Mouse (Mus musculus) splenic B cell, adult 2 months (primary cell): Measurements from ENCODE around the gene Tcp11l1.
A peak's percentile ranks its signal among the peaks of the same experiment; 100 is the strongest.

ENCODE experiments used
- DNase-seq: peaks from one replicate; pipeline ENCODE4 v3.0.0-alpha.2; 2011; ENCODE audit warnings: low read depth, low spot score
- H3K27me3 ChIP-seq: 2 replicates; pipeline ENCODE4 v1.6.1; 2012; ENCODE audit warnings: mild to moderate bottlenecking, low read length, moderate library complexity, mixed read lengths; ENCODE audit not compliant: control insufficient read depth, poor library complexity, insufficient read depth, severe bottlenecking
- H3K36me3 ChIP-seq: 2 replicates; pipeline ENCODE4 v1.6.1; 2012; ENCODE audit warnings: mild to moderate bottlenecking, low read length, moderate library complexity, mixed read lengths; ENCODE audit not compliant: control insufficient read depth, poor library complexity, insufficient read depth, severe bottlenecking

Gene Tcp11l1

DNA sequence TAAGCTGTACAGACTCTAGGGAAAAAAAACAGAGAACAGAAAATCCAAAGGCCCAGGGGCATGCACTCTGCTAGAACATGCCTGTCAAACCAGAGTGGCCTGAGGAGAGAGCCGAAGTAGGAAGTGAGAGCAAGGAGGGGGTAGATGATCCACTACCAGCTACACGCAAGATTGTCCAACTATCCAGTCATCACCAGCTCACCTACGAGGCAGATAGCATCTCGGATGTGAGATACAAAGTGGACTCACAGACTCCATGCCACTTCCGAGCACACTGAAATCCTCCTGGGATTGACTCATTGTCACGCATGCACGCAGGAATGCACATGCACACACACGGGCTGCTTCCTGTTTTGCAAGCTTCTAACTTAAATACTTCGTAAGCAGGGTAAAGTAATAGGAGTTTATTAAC is 20.1 kb upstream of the Tcp11l1 start:
- no peaks in the 10 kb centered on the region for H3K27me3 ChIP-seq
- DNase-seq, result peak; percentile 62
- H3K36me3 ChIP-seq, result no peaks in the 10 kb centered on the region; the same call in 1 of the 2 replicates

DNA sequence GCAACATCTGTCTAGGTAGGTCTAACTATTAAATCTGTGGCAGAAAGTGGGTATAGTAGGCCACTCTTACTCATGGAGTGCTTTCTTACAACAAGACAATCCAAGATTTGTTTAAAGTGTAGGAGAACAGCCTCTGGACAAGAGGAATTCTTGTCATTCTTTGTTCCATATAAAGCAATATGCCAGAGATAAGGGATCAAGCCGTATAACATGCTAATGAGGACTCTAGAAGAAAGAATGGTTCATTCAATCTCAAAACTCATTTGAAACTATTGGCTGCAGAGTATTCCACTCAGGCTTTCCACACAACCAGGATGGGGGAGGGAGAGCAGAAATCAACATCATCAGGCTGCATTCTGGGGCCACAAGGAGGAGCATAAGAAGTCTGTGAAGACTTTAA is 15.4 kb upstream of the Tcp11l1 start:
- Histone ChIP-seq H3K36me3 (no peaks in the 10 kb centered on the region; the same call in 1 of the 2 replicates), H3K27me3 (no peaks in the 10 kb centered on the region)
- no peak for DNase-seq

DNA sequence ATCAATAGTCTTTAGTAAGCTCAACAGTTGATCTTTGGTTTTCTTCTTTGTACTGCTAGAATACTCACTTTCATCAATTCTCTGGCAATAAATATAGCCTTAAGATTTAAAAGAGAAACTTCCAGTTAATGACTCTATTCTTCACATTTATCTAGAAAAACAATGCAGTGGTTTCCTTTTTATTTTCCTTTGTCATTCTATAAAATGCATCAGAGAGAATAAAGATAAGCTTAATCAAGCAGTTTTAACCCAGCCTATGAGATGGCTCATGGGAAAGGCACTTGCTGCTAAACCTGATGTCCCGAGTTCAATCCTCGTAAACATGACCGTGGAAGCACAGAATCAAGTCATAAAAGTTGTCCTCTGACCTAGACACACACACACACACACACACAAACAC is 10.1 kb upstream of the Tcp11l1 start:
- no peak for DNase-seq
- no peaks in the 10 kb centered on the region for H3K27me3 ChIP-seq
- H3K36me3 ChIP-seq, result no peaks in the 10 kb centered on the region

DNA sequence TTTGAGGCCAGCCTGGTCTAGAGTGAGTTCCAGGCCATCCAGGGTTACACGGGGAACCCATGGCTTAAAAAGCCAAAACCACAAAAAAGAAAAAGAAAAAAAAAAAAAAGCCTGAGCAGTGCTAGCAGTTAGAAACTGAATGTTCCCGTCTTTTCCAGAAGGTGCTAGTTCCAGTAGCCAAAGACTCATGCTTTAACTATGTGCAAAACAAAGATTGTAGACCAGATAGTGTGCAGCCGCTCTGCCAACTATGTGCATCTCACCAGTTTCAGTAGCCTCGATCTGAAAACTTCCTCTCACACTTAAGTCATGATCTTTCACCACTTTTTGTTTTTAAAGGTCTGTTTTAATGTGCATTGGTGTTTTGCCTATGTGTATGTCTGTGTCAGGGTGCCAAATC is 5.9 kb upstream of the Tcp11l1 start:
- Histone ChIP-seq H3K27me3 (no peaks in the 10 kb centered on the region), H3K36me3 (no peaks in the 10 kb centered on the region)
- DNase-seq, result no peak

DNA sequence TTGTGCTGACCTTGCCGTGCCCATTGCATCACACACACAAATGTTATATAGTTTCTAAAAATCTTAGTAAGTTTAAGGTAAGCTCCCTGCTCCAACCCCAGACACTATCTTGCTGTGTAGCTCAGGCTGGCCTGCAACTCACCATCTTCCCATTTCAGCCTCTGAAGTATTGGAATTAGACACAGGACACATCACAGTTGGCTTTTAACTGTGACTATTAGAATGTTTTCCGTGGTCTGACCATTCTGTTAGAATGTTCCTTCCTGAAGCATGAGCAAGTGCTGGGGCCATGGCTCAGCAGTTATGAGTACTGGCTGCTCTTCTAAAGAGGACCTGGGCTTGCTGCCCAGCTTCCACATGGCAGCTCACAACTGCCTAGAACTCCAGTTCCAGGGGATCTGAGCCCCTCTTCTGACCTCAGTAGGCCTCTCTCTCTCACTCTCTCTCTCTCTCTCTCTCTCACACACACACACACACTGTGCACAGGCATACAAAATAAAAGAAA is 5.3 kb upstream of the Tcp11l1 start:
- H3K36me3 ChIP-seq, result no peaks in the 10 kb centered on the region

DNA sequence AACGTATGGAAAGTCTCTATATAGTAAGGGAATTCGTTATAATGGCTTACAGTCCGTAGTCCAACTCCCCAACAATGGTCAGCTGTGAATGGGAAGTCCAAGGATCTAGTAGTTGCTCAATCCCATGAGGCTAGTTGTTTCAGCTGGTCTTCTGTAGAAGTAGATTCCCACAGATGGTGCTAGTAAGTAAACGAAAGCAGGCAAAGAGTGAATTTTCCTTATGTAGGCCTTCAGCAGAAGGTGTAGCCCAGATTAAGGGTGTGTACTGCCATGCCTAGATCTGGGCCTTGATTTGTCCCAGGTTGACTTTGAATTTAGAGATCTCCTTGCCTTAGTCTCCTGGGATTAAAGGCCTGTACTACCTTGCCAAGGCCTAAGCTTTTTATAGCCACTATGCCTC is 4.3 kb upstream of the Tcp11l1 start, which contains the start of gene Pin1rt1:
Pin1rt1 (minus strand) TSS at position 101 of the 400 bp plus-strand sequence.
- Histone ChIP-seq H3K27me3 (no peaks in the 10 kb centered on the region), H3K36me3 (no peaks in the 10 kb centered on the region)
- no peak for DNase-seq

More for the DNA sequence above, 5.3 kb upstream of the Tcp11l1 start:
- no peak for DNase-seq
- no peaks in the 10 kb centered on the region for H3K27me3 ChIP-seq

DNA sequence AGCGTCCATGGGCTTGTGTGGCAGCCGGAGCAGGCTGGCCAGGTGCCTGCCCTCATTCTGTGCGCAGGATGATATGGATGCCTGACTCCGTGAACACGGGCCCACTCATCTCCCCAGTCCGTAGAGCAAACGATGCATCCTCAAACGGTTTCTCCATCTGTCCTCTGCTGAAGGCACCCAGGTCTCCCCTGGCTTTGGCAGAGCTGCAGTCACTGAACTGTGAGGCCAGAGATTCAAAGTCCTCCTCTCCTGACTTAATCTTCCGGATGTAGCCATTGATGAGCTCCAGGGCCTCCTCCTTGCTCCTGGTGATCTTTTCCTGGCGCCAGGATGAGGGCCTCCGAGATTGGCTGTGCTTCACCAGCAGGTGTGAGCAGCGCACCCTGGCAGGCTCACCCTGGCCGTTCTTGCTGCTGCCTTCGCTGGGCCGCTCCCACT is 2.3 kb upstream of the Tcp11l1 start:
- DNase-seq, result no peak
- H3K36me3 ChIP-seq, result no peaks in the 10 kb centered on the region
- H3K27me3 ChIP-seq, result no peaks in the 10 kb centered on the region

DNA sequence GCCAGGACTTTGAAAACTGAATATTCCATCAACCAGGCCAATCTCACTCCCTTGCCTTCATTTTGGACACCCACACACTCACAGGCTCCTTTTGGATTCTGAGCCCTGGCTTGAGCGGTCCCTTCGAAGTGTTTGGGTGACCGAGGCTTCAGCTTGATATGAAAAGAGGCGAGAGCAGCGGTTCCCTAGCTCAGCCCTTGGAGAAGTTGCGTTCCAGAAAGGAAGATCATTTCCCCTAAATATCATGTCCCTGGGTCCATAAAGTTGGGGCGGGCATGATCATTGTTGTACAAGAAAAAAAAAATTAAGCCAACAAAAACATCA is 479 bp upstream of the Tcp11l1 start:
- Histone ChIP-seq H3K27me3 (no peaks in the 10 kb centered on the region), H3K36me3 (no peaks in the 10 kb centered on the region)
- no peak for DNase-seq

DNA sequence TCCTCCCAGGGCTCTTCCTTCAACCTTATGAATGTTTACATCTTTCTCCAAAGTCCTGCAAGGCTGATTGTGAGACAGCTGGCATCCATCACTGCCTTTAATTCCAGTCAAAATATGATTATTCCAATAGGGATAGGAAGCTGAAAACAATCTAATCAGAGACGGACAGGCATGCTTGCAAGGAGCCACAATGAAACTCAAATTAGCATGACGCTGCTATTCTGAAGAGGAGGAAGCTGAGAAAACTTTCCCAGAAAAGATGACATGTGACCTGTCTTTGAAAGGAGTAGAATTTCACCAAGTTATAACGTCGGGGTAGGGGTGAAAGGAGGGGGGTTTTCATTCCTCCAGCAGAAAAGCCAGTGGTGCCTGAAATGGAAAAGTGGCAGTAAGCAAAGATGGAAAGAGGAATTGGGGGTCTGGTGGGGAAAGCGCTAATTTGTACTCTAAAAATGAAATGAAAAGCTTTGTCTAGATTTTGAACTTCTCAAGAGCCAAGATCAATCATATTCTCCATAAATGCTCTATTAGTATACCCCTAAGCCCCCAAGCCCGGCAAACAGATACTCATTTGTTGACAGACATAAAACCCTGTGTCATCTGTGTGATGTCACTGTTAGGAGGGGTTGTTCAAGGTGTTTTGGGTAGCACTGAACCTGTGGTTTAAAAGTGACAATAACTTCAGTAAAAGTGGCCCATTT is 1.1 kb downstream of the Tcp11l1 start:
- no peaks in the 10 kb centered on the region for H3K36me3 ChIP-seq
- no peaks in the 10 kb centered on the region for H3K27me3 ChIP-seq
- no peak for DNase-seq

DNA sequence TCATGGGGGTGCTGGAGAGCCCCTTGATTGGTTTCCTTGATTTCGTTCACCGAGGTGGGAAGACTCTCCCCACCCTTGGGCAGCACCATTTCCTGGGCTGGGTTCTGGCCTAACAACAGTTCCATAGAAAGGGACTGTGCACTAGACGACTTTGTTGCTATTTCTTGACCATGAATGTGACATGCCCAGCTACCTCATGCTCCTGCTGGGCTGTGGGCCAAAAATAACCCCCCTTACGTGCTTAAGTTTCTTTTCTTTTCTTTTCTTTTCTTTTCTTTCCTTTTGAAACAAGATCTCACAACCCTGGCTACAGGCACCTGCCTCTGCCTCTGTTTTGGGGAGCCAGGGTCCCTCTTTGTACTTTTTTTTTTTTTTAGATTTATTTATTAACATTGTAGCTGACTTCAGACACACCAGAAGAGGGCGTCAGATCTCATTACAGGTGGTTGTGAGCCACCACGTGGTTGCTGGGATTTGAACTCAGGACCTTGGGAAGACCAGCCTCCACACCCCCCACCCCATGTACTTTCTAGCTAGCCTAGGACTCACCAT is 2.1 kb downstream of the Tcp11l1 start:
- Histone ChIP-seq H3K36me3 (no peaks in the 10 kb centered on the region), H3K27me3 (no peaks in the 10 kb centered on the region)
- DNase-seq, result no peak

DNA sequence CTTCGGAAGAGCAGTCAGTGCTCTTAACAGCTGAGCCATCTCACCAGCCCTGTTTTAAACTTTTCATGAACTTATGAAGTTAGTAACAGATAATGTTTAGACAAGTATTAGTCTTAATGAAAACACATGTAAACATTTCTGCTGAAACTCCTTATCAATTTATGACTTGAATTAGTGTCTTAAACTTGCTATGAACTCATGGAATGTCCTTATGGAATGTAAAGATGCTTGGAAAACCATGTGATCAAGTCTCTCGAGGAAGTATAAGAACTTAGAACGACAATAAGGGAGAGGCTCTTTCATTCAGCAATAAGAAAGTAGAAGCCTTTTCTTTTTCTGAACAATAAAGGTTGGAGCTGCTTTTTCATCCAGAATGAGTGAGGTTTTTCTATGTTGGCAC is 7.6 kb downstream of the Tcp11l1 start:
- Histone ChIP-seq H3K36me3 (no peaks in the 10 kb centered on the region), H3K27me3 (no peaks in the 10 kb centered on the region)
- no peak for DNase-seq

DNA sequence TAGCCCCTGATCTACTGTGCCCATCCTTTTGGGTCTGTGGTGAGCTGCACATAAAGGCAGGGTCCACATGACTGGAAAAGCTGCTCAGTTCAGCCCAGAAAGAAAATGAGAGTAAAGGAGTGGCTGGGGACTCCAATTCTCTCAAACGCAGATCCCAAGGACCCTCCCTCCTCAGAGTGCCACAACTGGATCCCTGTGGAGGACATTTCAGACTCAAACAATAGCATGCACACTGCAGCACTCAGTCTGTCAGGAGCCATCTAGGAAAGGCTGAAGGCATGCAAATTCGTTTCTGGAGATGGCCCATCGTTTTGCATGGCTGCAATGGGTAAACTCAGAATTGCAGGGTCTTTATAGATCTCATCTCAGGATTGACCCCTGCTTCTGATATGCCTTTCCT is 8.8 kb downstream of the Tcp11l1 start:
- H3K27me3 ChIP-seq, result no peaks in the 10 kb centered on the region
- H3K36me3 ChIP-seq, result no peaks in the 10 kb centered on the region
- DNase-seq, result no peak

DNA sequence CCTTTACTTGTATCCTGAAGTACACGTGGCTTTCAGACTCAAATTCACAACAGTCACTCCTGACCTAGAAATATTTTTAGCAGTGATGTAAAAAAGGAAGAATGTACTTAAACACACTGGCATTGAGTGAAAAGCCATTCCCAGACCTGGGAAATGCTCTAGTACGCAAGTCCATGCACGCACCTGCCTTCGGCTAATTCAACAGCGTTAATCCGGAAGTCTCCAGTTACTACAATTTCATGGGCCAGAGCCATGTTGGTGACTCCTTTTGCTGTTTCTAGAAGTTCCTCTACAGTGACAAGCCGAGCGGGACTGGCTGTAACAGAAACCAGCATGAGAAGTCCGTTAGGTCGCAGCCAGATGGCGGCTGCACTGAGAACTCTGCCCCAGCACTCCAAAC is 12.3 kb downstream of the Tcp11l1 start:
- no peak for DNase-seq
- no peaks in the 10 kb centered on the region for H3K36me3 ChIP-seq
- H3K27me3 ChIP-seq, result no peaks in the 10 kb centered on the region

DNA sequence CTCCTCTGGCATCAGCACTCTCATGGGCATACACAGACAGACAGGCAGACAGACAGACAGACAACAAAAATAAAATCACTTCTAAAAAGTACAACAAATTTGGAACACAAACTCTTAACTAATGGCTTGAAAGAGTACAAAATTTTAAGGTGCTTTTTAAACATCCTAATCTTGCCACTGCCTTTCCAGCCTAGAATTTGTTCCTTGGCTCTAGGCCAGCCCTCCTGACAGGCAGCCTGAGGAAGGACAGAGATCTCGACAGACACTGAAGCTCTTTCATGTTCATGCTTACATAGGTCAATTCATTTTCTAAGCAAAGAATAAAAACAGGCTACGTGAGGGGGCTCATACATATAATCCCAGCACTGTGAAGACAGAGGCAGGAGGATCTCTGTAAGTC is 19.4 kb downstream of the Tcp11l1 start:
- Histone ChIP-seq H3K36me3 (no peaks in the 10 kb centered on the region), H3K27me3 (no peaks in the 10 kb centered on the region)
- DNase-seq, result no peak

DNA sequence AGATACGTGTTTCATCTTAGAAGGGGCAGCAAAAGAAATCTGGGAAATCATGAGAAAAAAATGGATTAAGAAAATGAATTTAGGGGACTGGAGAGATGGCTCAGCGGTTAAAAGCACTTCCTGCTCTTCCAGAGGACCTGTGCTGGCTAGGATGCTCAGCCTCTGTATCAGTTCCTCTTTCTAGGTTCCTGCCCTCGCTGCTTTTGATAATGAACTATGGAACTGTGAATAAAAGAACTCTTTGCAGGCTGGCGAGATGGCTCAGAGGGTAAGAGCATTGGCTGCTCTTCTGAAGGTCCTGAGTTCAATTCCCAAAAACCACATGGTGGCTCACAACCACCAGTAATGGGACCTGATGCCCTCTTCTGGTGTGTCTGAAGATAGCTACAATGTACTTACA is 21.2 kb downstream of the Tcp11l1 start:
- peak; percentile 51 for DNase-seq
- H3K27me3 ChIP-seq, result no peaks in the 10 kb centered on the region
- no peaks in the 10 kb centered on the region for H3K36me3 ChIP-seq

DNA sequence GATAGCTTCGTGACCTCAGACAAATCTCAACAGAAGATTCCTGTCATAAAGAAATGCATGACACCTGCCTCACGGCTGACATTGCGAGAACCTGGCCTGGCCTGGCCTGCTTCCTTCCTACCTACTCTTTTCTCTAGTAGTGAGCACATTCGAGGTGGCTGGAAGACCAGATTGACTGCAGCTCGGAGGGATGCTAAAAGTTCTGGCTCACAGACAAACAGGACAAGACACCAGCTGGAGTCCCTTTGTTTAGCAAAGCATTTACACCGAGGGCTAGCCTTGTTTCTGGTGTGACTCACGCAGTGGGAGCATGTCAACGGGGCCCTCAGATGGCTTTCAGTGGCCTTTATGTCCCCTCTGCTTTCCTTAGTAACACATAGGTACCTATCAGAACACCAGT is 23.2 kb downstream of the Tcp11l1 start:
- no peak for DNase-seq
- no peaks in the 10 kb centered on the region for H3K27me3 ChIP-seq
- H3K36me3 ChIP-seq, result no peaks in the 10 kb centered on the region
